Mouse (Mus musculus): ENCODE measurements around the gene Adam33. TPM values are rescaled to one million over a fixed set of nuclear protein-coding genes. Genes with fewer than 3 reads are reported as not detected.
A peak's percentile ranks its signal among the peaks of the same experiment; 100 is the strongest.

Gene Adam33
- polyA plus RNA-seq, 1 experiment from 2014 or later: 4.9 TPM

GRCm38 (mm10) chr2:131055631-131056030 is 8.0 kb downstream of the Adam33 start:
- Histone ChIP-seq H3K4me2 (peak overlapping the region; percentile 35), H3K27me3 (peaks cover 51% of the 10 kb centered on the region)
- ATAC-seq (replicated peaks; ENCODE audit: low FRiP score): no peak; the same call in 1 of the 2 replicates

GRCm38 (mm10) chr2:131054646-131055264 is 8.9 kb downstream of the Adam33 start:
- WGBS: 6% methylated on average over 21 of the region's 21 CpGs
- Histone ChIP-seq H3K27me3 (peaks cover 55% of the 10 kb centered on the region), H3K4me3 (replicated peaks) (peak overlapping the region; percentile 36), H3K9ac (no peak overlapping the region; the same call in 1 of the 2 replicates), H3K4me2 (peak overlapping the region; percentile 62), H3K9me3 (replicated peaks) (no peaks in the 10 kb centered on the region), H3K27ac (no peak overlapping the region), H3K36me3 (no peaks in the 10 kb centered on the region), H3K4me1 (peaks cover 42% of the 10 kb centered on the region)
- no peak for ATAC-seq (replicated peaks; ENCODE audit: low FRiP score)

More at GRCm38 (mm10) chr2:131055631-131056030, 8.0 kb downstream of the Adam33 start:
- Histone ChIP-seq H3K4me1 (peaks cover 51% of the 10 kb centered on the region), H3K9ac (no peak overlapping the region), H3K36me3 (no peaks in the 10 kb centered on the region), H3K27ac (no peak overlapping the region), H3K4me3 (replicated peaks) (no peak overlapping the region), H3K9me3 (replicated peaks) (no peaks in the 10 kb centered on the region)
- WGBS: 2% methylated on average over 10 of the region's 10 CpGs

- Histone ChIP-seq H3K36me3 (no peaks in the 10 kb centered on the region), H3K4me1 (peaks cover 35% of the 10 kb centered on the region), H3K27me3 (peaks cover 55% of the 10 kb centered on the region), H3K9me3 (replicated peaks) (no peaks in the 10 kb centered on the region), H3K27ac (no peak overlapping the region), H3K4me2 (peak overlapping the region; percentile 62), H3K9ac (peak overlapping the region; percentile 12; the same call in 1 of the 2 replicates), H3K4me3 (replicated peaks) (peak overlapping the region; percentile 36)
- 1% methylated on average over 45 of the region's 45 CpGs for WGBS
- no peak for ATAC-seq (replicated peaks; ENCODE audit: low FRiP score)
Measured at GRCm38 (mm10) chr2:131053851-131054645, 9.6 kb downstream of the Adam33 start.

- Histone ChIP-seq H3K9me3 (replicated peaks) (no peaks in the 10 kb centered on the region), H3K36me3 (no peaks in the 10 kb centered on the region), H3K9ac (no peak overlapping the region), H3K27ac (no peak overlapping the region), H3K4me1 (peaks cover 33% of the 10 kb centered on the region), H3K4me2 (no peak overlapping the region), H3K4me3 (replicated peaks) (no peak overlapping the region), H3K27me3 (peaks cover 59% of the 10 kb centered on the region)
- 76% methylated on average over 6 of the region's 6 CpGs for whole genome bisulfite sequencing
- ATAC-seq (replicated peaks; ENCODE audit: low FRiP score): no peak
Measured at GRCm38 (mm10) chr2:131052862-131053418, 10.7 kb downstream of the Adam33 start.

- no peak for ATAC-seq (replicated peaks; ENCODE audit: low FRiP score)
- H3K9ac ChIP-seq: no peak overlapping the region
- no peak overlapping the region for H3K27ac ChIP-seq
- no peaks in the 10 kb centered on the region for H3K9me3 ChIP-seq (replicated peaks)
- H3K4me2 ChIP-seq: no peak overlapping the region
- H3K27me3 ChIP-seq: peaks cover 59% of the 10 kb centered on the region
- no peak overlapping the region for H3K4me3 ChIP-seq (replicated peaks)
- WGBS: 65% methylated on average over 5 of the region's 5 CpGs
- H3K4me1 ChIP-seq: peaks cover 33% of the 10 kb centered on the region
- no peaks in the 10 kb centered on the region for H3K36me3 ChIP-seq
Measured at GRCm38 (mm10) chr2:131052043-131052442, 11.6 kb downstream of the Adam33 start.

DNA sequence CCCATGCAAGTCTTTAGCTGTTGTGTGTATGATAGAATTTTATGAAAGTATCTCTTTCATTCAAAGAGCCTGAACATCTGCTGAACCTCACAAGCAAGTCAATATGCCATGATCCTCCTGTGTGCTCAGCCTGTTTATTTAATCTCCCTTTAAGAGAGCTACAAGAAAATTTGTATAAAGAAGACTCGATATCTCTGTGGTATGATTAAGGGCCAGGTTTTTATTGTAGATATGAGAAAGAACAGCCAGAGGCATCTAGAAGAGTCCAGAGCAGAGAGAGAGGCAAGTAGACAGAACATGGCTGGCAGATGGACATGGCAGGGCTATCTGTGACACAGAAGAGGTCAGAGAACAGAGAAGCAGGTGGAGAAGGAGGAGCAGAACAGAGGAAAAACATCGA is 17.6 kb downstream of the Adam33 start:
- WGBS: 88% methylated on average over 2 of the region's 2 CpGs
- no peaks in the 10 kb centered on the region for H3K9me3 ChIP-seq (replicated peaks)

DNA sequence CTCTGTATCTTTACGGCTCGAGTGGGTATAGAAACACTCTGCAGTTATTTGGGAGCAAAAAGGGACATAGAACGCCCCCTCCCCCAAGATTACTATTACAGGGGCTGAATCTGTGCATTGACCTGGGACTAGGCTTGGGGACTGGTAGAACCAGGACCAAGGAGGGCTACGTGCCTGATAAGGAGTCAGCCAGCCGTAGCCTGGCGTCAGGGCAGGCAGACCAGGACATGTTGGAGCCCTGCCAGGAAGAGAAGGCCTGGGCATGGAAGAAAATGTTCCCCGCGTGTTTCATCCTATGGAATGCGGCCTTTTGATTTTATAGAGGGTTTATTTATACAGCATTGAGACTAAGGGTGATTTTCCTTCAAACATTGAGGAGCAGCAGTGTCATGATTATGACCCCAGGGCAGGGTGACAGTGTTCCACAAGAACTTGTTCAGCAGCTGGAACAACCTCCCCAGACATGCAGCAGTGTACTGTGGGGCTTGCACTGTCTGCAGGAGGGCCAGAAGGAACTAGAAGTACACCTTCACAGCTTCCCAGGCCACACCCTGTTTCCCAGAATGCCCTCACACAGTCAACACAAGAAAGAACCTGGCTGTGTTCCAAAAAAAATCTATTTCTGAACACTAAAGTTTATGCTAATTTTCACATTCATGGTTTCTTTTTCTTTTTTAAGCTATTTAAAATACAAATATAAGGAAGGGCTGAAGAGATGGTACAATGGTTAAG is 18.5 kb downstream of the Adam33 start:
- H3K9ac ChIP-seq: no peak overlapping the region
- H3K27me3 ChIP-seq: peaks cover 37% of the 10 kb centered on the region
- H3K9me3 ChIP-seq (replicated peaks): no peaks in the 10 kb centered on the region
- WGBS: 53% methylated on average over 9 of the region's 9 CpGs
- H3K4me3 ChIP-seq (replicated peaks): no peak overlapping the region
- peak overlapping the region; percentile 51; the same call in 1 of the 2 replicates for H3K4me2 ChIP-seq
- H3K27ac ChIP-seq: peak overlapping the region; percentile 66
- peaks cover 35% of the 10 kb centered on the region for H3K4me1 ChIP-seq
- no peaks in the 10 kb centered on the region for H3K36me3 ChIP-seq
- peak; percentile 54 for ATAC-seq (replicated peaks; ENCODE audit: low FRiP score)

More for the DNA sequence above, 17.6 kb downstream of the Adam33 start:
- H3K27me3 ChIP-seq: peaks cover 31% of the 10 kb centered on the region
- H3K27ac ChIP-seq: peak overlapping the region; percentile 66
- no peak overlapping the region for H3K4me3 ChIP-seq (replicated peaks)
- H3K4me1 ChIP-seq: peaks cover 26% of the 10 kb centered on the region
- H3K36me3 ChIP-seq: no peaks in the 10 kb centered on the region
- ATAC-seq (replicated peaks; ENCODE audit: low FRiP score): no peak
- no peak overlapping the region for H3K4me2 ChIP-seq
- no peak overlapping the region for H3K9ac ChIP-seq

- peak overlapping the region; percentile 51 for H3K4me2 ChIP-seq
- no peaks in the 10 kb centered on the region for H3K9me3 ChIP-seq (replicated peaks)
- H3K4me3 ChIP-seq (replicated peaks): peak overlapping the region; percentile 17; the same call in 1 of the 2 replicates
- WGBS: 9% methylated on average over 7 of the region's 7 CpGs
- H3K4me1 ChIP-seq: peaks cover 40% of the 10 kb centered on the region
- no peaks in the 10 kb centered on the region for H3K36me3 ChIP-seq
- peaks cover 43% of the 10 kb centered on the region for H3K27me3 ChIP-seq
- peak overlapping the region; percentile 66 for H3K27ac ChIP-seq
- no peak overlapping the region for H3K9ac ChIP-seq
- ATAC-seq (replicated peaks; ENCODE audit: low FRiP score): peak; percentile 31; the same call in 1 of the 2 replicates
Measured at GRCm38 (mm10) chr2:131044354-131044852, 19.2 kb downstream of the Adam33 start.

- Histone ChIP-seq H3K36me3 (no peaks in the 10 kb centered on the region), H3K9ac (no peak within 1 kb of the TSS), H3K4me3 (replicated peaks) (peak within 1 kb of the TSS; percentile 63), H3K27me3 (peaks cover 46% of the 10 kb centered on the region), H3K4me2 (peak within 1 kb of the TSS; percentile 98), H3K4me1 (peaks cover 40% of the 10 kb centered on the region), H3K9me3 (replicated peaks) (no peaks in the 10 kb centered on the region), H3K27ac (peak within 1 kb of the TSS; percentile 66; the same call in 1 of the 2 replicates)
- 69% methylated on average over 2 of the region's 2 CpGs for WGBS
- no peak for ATAC-seq (replicated peaks; ENCODE audit: low FRiP score)
Measured at GRCm38 (mm10) chr2:131042988-131043387, 20.6 kb downstream of the Adam33 start, which contains the start of gene Gfra4. Gene Gfra4, minus strand, starts transcription at chr2:131043088.

- H3K4me2 ChIP-seq: peak overlapping the region; percentile 98
- no peak overlapping the region for H3K27ac ChIP-seq
- H3K4me3 ChIP-seq (replicated peaks): peak overlapping the region; percentile 63
- 3% methylated on average over 115 of the region's 115 CpGs for WGBS
- peak; percentile 33 for ATAC-seq (replicated peaks; ENCODE audit: low FRiP score)
- H3K4me1 ChIP-seq: peaks cover 45% of the 10 kb centered on the region
- H3K27me3 ChIP-seq: peaks cover 49% of the 10 kb centered on the region
- peak overlapping the region; percentile 66 for H3K9ac ChIP-seq
- no peaks in the 10 kb centered on the region for H3K36me3 ChIP-seq
- no peaks in the 10 kb centered on the region for H3K9me3 ChIP-seq (replicated peaks)
Measured at GRCm38 (mm10) chr2:131040854-131041825, 22.5 kb downstream of the Adam33 start.
